Mouse (Mus musculus) liver, postnatal 0 days (tissue): ENCODE data around the gene Tekt5.

Source experiments
- CTCF ChIP-seq: sonication (generic); IDR thresholded peaks from 2 replicates; pipeline ENCODE4 v1.5.1; 2016; ENCODE audit warnings: antibody characterized with exemption, low read depth
- EP300 ChIP-seq: IDR thresholded peaks from 2 replicates; pipeline ENCODE4 v1.6.1; 2016; ENCODE audit warnings: antibody characterized with exemption, low read depth, mild to moderate bottlenecking

GRCm38 (mm10) chr16:10310507-10310906 is 84.8 kb downstream of the Tekt5 start:
- TF ChIP-seq CTCF (no peak), EP300 (no peak)
